Mouse (Mus musculus) intestine, embryonic 15.5 days (tissue): ENCODE measurements around the gene Qpctl. TPM values are rescaled to one million over a fixed set of nuclear protein-coding genes. Genes with fewer than 3 reads are reported as not detected.

Experiments used
- ATAC-seq: fragments of 200-750 bp; cut with Nextera tagmentation; 2 replicates; pipeline ENCODE4 v1.8.0; 2017; ENCODE audit warnings: moderate TSS enrichment, moderate library complexity
- H3K27ac ChIP-seq: fragments of 300-500 bp; sonication (generic); 2 replicates; pipeline ENCODE4 v1.5.1; 2015; ENCODE audit warnings: mild to moderate bottlenecking, inconsistent platforms
- H3K27me3 ChIP-seq: fragments of 300-500 bp; sonication (generic); replicated peaks from 2 replicates; pipeline ENCODE4 v1.6.1; 2015; ENCODE audit warnings: inconsistent platforms
- H3K36me3 ChIP-seq: fragments of 300-500 bp; sonication (generic); 2 replicates; pipeline ENCODE4 v1.6.1; 2015; ENCODE audit warnings: inconsistent platforms
- H3K4me1 ChIP-seq: fragments of 300-500 bp; sonication (generic); replicated peaks from 2 replicates; pipeline ENCODE4 v1.6.1; 2015; ENCODE audit warnings: inconsistent platforms
- H3K4me2 ChIP-seq: fragments of 300-500 bp; sonication (generic); replicated peaks from 2 replicates; pipeline ENCODE4 v1.6.1; 2015; ENCODE audit warnings: mild to moderate bottlenecking, inconsistent platforms
- H3K4me3 ChIP-seq: fragments of 300-500 bp; sonication (generic); replicated peaks from 2 replicates; pipeline ENCODE4 v1.5.1; 2015; ENCODE audit warnings: inconsistent platforms
- H3K9ac ChIP-seq: fragments of 300-500 bp; sonication (generic); 2 replicates; pipeline ENCODE4 v1.6.1; 2015; ENCODE audit warnings: inconsistent platforms
- H3K9me3 ChIP-seq: fragments of 300-500 bp; sonication (generic); 2 replicates; pipeline ENCODE4 v1.6.1; 2016; ENCODE audit warnings: inconsistent platforms
- WGBS: fragments of 180-500 bp; shearing (Covaris S2); methylation state at CpG from one replicate; pipeline ENCODE4 v1.1.7; 2015; 5-methylcytosine and 5-hydroxymethylcytosine counted together
- polyA plus RNA-seq: library from polyadenylated mRNA; unstranded; fragments of >200 nt; fragmentation: Nextera tagmentation; extraction: Ambion mirVana; gene quantifications from 2 replicates; pipeline ENCODE4 v1.2.1, GENCODE M21; 2015

Gene Qpctl
- polyA plus RNA-seq, 1 experiment from 2014 or later, result 9.2 TPM

DNA sequence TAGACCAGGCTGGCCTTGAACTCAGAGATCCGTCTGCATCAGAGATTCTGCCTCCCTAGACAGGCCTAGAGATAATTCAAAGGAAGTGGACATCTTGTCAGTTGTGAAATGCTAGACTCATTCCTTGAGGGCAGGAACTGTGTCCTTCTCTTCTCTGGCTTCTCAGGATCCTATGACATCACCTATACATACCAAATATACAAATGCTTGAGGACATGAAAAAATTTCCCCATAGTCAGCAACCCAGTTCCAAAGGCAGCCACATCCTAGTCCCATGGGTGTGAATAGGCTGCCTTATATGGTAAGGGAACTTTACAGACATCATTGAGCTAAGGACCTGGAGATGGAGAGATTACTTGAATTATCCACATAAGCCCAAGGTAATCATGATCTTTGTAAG lies 39.5 kb downstream of the Qpctl start:
- Histone ChIP-seq H3K27ac (no peak overlapping the region), H3K4me2 (no peak overlapping the region), H3K9ac (no peak overlapping the region), H3K27me3 (no peaks in the 10 kb centered on the region), H3K9me3 (no peaks in the 10 kb centered on the region), H3K4me3 (no peak overlapping the region), H3K4me1 (no peaks in the 10 kb centered on the region), H3K36me3 (no peaks in the 10 kb centered on the region)
- no peak for ATAC-seq
- 89% methylated on average over 1 of the region's 1 CpGs for WGBS

DNA sequence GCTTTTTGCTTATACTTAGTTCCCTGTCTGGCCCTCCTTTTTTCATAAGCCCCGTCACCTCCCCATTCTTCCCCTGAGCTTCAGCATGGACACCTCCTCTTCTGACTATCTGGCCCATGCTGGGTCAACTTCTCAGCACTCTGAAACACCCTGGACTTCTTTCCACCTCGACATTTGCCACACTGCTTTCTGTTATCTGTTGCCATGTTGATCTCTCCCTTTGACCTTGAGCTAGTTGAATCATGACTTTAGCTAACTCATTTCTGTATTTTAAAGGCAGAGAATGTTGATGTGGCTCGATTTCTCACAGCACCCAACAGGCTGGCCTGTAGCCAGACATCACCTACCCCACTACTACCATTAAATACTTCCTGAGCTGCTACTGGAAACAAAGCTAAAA lies 41.7 kb downstream of the Qpctl start:
- H3K9ac ChIP-seq, result no peak overlapping the region
- ATAC-seq, result no peak
- H3K4me3 ChIP-seq, result no peak overlapping the region
- 46% methylated on average over 3 of the region's 3 CpGs for WGBS
- 0 out of 2 replicates have a peak, but pooled peaks cover 2% of the 10 kb centered on the region for H3K36me3 ChIP-seq
- no peak overlapping the region for H3K27ac ChIP-seq
- H3K9me3 ChIP-seq, result no peaks in the 10 kb centered on the region
- H3K4me2 ChIP-seq, result no peak overlapping the region
- H3K27me3 ChIP-seq, result no peaks in the 10 kb centered on the region
- H3K4me1 ChIP-seq, result no peaks in the 10 kb centered on the region

DNA sequence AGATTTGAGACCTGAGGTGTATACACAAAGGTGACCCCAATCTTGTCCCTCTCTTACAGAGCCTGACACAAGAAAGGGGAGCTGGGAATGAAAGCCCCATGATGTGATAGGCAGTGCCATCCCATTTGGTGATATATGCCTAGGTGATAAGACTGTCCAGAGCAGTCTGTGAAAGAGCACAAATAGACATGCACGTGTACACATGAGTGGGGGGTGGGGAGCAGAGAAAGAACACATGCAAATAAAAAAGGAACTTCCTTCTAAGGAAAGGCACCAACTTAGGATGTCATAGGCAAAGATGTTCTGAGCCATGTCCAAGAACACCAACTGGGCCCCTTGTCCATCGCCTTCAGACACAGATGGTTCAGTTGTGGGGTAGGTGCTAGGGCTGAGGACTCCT lies 44.6 kb downstream of the Qpctl start:
- Histone ChIP-seq H3K36me3 (0 out of 2 replicates have a peak, but pooled peaks cover 2% of the 10 kb centered on the region), H3K4me1 (no peaks in the 10 kb centered on the region)
- WGBS, result 81% methylated on average over 2 of the region's 2 CpGs

DNA sequence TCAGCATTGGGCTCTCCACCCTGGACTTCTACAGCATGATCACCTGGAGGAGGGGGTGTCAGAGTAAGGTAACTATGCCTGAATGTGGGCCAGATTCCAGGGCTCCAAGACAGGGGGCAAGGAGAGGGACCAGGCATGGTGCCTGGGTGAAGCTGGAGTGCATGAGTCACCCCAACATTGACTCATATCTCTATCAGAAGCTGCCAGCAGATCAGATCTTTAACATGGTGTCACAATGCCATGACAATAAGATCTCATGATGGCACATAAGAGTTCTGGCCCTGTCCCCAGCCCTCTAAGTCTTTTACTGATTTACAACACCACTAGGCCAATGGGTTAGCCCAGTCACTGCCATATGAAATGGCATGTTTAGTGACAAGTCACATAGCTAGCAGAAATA lies 45.4 kb downstream of the Qpctl start:
- Histone ChIP-seq H3K9me3 (no peaks in the 10 kb centered on the region), H3K4me3 (no peak overlapping the region), H3K4me2 (no peak overlapping the region), H3K27ac (no peak overlapping the region), H3K9ac (no peak overlapping the region), H3K36me3 (0 out of 2 replicates have a peak, but pooled peaks cover 2% of the 10 kb centered on the region), H3K4me1 (no peaks in the 10 kb centered on the region), H3K27me3 (no peaks in the 10 kb centered on the region)
- no peak for ATAC-seq

More for the DNA sequence above, 44.6 kb downstream of the Qpctl start:
- Histone ChIP-seq H3K4me2 (no peak overlapping the region), H3K9me3 (no peaks in the 10 kb centered on the region), H3K27me3 (no peaks in the 10 kb centered on the region), H3K27ac (no peak overlapping the region), H3K4me3 (no peak overlapping the region), H3K9ac (no peak overlapping the region)
- ATAC-seq, result no peak

DNA sequence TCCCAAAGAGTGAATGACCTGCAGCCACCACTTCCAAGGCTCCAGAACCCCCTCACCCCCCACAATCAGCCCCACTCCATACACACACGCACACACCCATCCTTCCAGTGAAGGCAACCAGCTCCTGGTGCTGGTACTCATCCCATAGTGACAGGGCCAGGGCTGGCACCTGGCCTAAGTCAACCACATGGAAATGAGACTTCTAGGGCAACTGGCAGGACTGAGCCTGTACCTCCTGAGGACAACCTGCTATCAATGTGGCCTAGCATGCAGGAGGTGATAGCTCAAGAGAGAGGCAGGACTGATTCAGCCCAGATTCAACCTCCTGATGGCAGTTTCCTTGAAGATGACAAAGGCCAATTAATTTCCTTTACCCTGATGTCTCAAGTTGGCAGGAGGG lies 48.8 kb downstream of the Qpctl start:
- H3K27me3 ChIP-seq, result no peaks in the 10 kb centered on the region
- no peak overlapping the region for H3K4me3 ChIP-seq
- no peak for ATAC-seq
- no peak overlapping the region for H3K9ac ChIP-seq
- peaks cover 18% of the 10 kb centered on the region for H3K4me1 ChIP-seq
- H3K9me3 ChIP-seq, result no peaks in the 10 kb centered on the region
- no peak overlapping the region for H3K4me2 ChIP-seq
- no peak overlapping the region for H3K27ac ChIP-seq
- 79% methylated on average over 1 of the region's 1 CpGs for WGBS
- H3K36me3 ChIP-seq, result 0 out of 2 replicates have a peak, but pooled peaks cover 2% of the 10 kb centered on the region

DNA sequence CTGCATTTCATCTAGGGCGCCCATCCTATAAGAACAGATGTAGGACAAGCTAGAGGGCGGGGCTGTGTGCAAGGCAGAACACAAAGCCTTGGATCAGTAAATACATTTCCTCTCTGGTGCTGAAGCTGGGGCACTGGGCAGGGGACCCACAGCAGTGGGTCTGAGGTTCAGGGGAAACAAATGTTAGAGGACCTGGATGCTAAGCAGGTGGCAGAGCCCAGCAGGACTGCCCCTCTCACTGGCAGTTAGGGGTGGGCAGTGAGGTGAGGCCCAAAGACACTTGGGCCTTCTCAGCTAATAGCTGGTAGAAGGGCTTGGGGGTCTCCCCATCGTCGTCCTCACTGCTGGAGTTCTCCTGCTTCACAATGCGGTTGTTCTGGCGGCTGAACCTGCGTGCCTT lies 50.3 kb downstream of the Qpctl start:
- Histone ChIP-seq H3K27ac (no peak overlapping the region), H3K36me3 (0 out of 2 replicates have a peak, but pooled peaks cover 2% of the 10 kb centered on the region), H3K4me2 (no peak overlapping the region), H3K9ac (no peak overlapping the region), H3K4me3 (no peak overlapping the region), H3K27me3 (no peaks in the 10 kb centered on the region), H3K4me1 (peaks cover 18% of the 10 kb centered on the region), H3K9me3 (no peaks in the 10 kb centered on the region)
- no peak for ATAC-seq
- 77% methylated on average over 7 of the region's 7 CpGs for WGBS

DNA sequence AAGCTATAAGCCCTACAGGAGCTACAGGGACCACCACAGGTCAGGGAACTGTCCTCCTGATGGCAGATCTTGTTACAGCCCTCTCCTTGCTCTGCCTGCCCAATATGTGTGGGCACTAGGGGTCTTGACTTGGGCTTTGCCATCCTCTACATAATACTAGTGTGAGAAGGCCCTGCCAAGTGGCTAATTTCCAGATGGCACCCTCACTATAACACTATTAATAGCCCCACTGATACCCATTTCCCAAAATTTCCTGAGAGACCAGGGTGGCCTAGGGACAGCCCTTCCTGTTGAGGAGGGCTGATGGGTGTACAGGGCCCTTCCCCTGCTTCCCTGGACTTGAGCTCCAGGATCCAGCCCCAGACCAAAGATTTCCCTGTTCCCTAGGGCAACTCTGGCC lies 51.2 kb downstream of the Qpctl start:
- Histone ChIP-seq H3K27ac (no peak overlapping the region), H3K4me2 (no peak overlapping the region), H3K4me3 (no peak overlapping the region), H3K9ac (no peak overlapping the region), H3K27me3 (no peaks in the 10 kb centered on the region), H3K9me3 (no peaks in the 10 kb centered on the region), H3K36me3 (no peaks in the 10 kb centered on the region), H3K4me1 (peaks cover 25% of the 10 kb centered on the region)
- ATAC-seq, result no peak

DNA sequence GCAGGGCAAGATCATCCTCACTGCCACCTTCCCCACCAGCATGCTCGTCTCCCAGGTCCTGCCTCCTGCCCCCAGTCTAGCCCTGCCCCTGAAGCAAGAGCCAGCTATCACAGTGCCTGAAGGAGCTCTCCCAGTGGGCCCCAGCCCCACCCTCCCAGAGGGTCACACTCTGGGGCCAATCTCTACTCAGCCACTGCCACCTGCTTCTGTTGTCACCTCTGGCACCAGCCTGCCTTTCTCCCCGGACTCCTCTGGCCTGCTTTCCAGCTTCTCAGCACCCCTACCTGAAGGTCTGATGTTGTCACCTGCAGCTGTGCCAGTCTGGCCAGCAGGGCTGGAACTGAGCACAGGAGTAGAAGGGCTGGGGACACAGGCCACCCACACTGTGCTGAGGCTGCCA lies 51.9 kb downstream of the Qpctl start:
- no peak for ATAC-seq
- Histone ChIP-seq H3K27me3 (no peaks in the 10 kb centered on the region), H3K36me3 (no peaks in the 10 kb centered on the region), H3K27ac (no peak overlapping the region), H3K4me2 (peak overlapping the region; percentile 6; the same call in 1 of the 2 replicates), H3K9ac (peak overlapping the region; percentile 84; the same call in 1 of the 2 replicates), H3K4me1 (peaks cover 31% of the 10 kb centered on the region), H3K9me3 (no peaks in the 10 kb centered on the region), H3K4me3 (no peak overlapping the region)
- WGBS, result 41% methylated on average over 2 of the region's 2 CpGs

DNA sequence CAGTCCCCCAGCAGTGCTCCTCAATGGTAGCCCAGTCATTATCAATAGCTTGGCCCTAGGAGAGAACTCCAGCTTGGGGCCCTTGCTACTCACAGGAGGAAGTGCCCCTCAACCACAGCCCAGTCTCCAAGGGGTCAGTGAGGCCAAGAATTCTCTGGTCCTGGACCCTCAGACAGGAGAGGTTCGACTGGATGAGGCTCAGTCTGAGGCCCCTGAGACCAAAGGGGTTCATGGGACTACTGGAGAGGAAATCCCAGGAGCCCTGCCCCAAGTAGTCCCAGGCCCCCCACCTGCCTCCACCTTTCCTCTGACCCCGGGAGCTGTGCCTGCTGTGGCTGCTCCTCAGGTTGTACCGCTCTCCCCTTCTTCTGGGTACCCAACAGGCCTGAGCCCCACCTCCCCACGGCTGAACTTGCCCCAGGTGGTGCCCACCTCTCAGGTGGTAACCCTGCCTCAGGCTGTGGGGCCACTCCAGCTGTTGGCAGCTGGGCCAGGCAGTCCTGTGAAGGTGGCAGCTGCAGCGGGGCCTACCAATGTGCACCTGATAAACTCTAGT lies 52.6 kb downstream of the Qpctl start:
- H3K9ac ChIP-seq, result peak overlapping the region; percentile 84
- no peak for ATAC-seq
- peak overlapping the region; percentile 93 for H3K4me2 ChIP-seq
- H3K4me3 ChIP-seq, result peak overlapping the region; percentile 77
- peaks cover 37% of the 10 kb centered on the region for H3K4me1 ChIP-seq
- 61% methylated on average over 5 of the region's 5 CpGs for WGBS
- no peaks in the 10 kb centered on the region for H3K9me3 ChIP-seq
- H3K27me3 ChIP-seq, result no peaks in the 10 kb centered on the region
- H3K36me3 ChIP-seq, result no peaks in the 10 kb centered on the region
- H3K27ac ChIP-seq, result peak overlapping the region; percentile 97

DNA sequence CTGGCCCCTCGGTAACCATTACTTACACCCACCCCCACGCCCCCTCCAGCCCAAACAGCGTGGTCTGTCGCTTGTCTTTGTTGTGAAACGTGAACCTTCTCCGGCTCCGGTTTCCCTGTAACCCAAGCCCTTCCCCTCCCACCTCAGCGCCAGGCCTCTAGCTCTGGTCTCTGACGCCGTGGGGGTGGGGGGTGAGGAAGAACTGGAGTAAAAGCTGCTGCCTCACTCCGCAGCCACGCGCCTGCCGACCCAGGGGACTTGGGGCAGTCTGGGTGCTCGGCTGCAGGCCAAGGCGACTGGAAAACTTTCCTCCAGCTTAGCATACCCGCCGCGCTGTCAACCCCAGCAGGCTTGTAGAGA lies 53.4 kb downstream of the Qpctl start:
- Histone ChIP-seq H3K27me3 (no peaks in the 10 kb centered on the region; the same call in 1 of the 2 replicates), H3K9me3 (no peaks in the 10 kb centered on the region), H3K4me1 (peaks cover 39% of the 10 kb centered on the region), H3K4me3 (peak overlapping the region; percentile 77), H3K4me2 (peak overlapping the region; percentile 93), H3K36me3 (0 out of 2 replicates have a peak, but pooled peaks cover 1% of the 10 kb centered on the region), H3K9ac (peak overlapping the region; percentile 84), H3K27ac (peak overlapping the region; percentile 97)
- under 1% methylated on average over 19 of the region's 19 CpGs for WGBS
- ATAC-seq, result peak; percentile 5

DNA sequence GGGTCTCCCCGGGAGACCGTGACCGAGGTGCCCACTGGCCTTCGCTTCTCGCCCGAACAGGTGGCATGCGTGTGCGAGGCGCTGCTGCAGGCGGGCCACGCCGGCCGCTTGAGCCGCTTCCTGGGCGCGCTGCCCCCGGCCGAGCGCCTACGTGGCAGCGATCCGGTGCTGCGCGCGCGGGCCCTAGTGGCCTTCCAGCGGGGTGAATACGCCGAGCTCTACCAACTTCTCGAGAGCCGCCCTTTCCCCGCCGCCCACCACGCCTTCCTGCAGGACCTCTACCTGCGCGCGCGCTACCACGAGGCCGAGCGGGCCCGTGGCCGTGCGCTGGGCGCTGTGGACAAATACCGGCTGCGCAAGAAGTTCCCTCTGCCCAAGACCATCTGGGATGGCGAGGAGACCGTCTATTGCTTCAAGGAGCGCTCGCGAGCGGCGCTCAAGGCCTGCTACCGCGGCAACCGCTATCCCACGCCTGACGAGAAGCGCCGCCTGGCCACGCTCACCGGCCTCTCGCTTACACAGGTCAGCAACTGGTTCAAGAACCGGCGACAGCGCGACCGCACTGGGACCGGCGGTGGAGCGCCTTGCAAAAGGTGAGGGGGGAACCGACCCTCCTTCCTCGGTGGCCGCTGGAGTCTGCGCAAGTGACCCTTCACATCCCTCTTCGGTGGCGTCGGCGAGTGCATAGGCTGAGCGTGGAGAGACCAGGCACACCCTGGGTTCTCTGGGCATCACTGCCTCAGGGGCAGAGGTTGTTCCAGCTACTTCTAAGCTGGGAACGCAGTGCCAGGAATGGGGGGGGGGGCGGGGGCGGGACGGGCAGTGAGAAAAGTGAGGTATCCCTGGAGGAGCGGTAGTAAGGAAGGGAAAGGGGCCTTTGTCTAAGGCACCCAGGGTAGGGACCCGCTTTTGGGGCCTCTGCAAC lies 54.0 kb downstream of the Qpctl start:
- WGBS, result under 1% methylated on average over 87 of the region's 87 CpGs
- ATAC-seq, result peak; percentile 1; the same call in 1 of the 2 replicates
- peak overlapping the region; percentile 77 for H3K4me3 ChIP-seq
- H3K27me3 ChIP-seq, result no peaks in the 10 kb centered on the region; the same call in 1 of the 2 replicates
- H3K27ac ChIP-seq, result peak overlapping the region; percentile 97
- H3K36me3 ChIP-seq, result 0 out of 2 replicates have a peak, but pooled peaks cover 4% of the 10 kb centered on the region
- H3K4me2 ChIP-seq, result peak overlapping the region; percentile 93
- H3K9ac ChIP-seq, result peak overlapping the region; percentile 84
- H3K4me1 ChIP-seq, result peaks cover 39% of the 10 kb centered on the region
- no peaks in the 10 kb centered on the region for H3K9me3 ChIP-seq

DNA sequence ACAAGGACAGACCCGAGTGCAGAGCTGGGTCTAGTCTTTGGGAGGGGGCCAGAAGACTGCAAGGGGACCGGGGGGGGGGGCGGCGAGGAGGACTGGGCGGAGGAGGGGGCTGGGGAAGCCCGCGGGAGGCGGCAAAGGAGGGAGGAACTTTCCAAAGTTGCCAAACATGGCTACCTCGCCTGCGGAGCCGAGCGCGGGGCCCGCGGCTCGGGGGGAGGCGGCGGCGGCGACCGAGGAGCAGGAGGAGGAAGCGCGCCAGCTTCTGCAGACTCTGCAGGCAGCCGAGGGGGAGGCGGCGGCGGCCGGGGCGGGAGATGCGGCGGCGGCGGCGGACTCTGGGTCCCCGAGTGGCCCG lies 54.6 kb downstream of the Qpctl start, which contains the start of gene Six5:
Gene Six5 (plus strand): TSS at position 124 of the 355 bp plus-strand sequence.
- Histone ChIP-seq H3K9me3 (no peaks in the 10 kb centered on the region), H3K36me3 (0 out of 2 replicates have a peak, but pooled peaks cover 4% of the 10 kb centered on the region), H3K4me2 (peak within 1 kb of the TSS; percentile 93), H3K27me3 (no peaks in the 10 kb centered on the region; the same call in 1 of the 2 replicates), H3K4me1 (peaks cover 39% of the 10 kb centered on the region), H3K4me3 (peak within 1 kb of the TSS; percentile 77), H3K9ac (peak within 1 kb of the TSS; percentile 84), H3K27ac (peak within 1 kb of the TSS; percentile 97)
- peak; percentile 11 for ATAC-seq
- 3% methylated on average over 23 of the region's 36 CpGs for WGBS
